Mouse (Mus musculus) colon, adult 2 months (tissue): ENCODE results near the gene Spata9. TPM values are rescaled to one million over a fixed set of nuclear protein-coding genes. Genes with fewer than 3 reads are reported as not detected.

Experiments used
- polyA plus RNA-seq: library from polyadenylated mRNA; depleted of rRNA; stranded (reverse); fragments of >200 nt; gene quantifications from 2 replicates; pipeline ENCODE4 v1.2.3, GENCODE M21; 2012; rRNA removed

The Spata9 gene
- not detected in 2 replicates for polyA plus RNA-seq

DNA sequence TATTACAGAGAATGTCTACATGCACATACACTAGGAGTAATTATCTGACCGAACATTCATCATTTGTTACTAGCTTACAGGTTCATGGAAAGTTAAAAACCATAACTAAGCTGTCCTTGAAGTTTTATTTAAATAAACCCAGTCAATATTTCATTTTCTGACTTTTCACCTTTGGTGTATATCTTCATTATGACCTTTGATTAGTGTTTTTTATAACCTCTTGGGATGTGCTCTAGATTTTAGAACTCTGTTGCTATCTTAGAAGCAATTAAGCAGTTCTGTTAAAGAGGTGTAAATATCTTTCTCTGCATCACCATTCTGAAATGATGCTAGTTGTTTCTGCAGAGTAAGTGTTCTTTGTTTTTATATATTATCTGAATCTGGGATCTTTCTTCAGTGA lies at the start of gene Spata9:
Spata9 (plus strand) TSS at position 301 of the 400 bp plus-strand sequence.

DNA sequence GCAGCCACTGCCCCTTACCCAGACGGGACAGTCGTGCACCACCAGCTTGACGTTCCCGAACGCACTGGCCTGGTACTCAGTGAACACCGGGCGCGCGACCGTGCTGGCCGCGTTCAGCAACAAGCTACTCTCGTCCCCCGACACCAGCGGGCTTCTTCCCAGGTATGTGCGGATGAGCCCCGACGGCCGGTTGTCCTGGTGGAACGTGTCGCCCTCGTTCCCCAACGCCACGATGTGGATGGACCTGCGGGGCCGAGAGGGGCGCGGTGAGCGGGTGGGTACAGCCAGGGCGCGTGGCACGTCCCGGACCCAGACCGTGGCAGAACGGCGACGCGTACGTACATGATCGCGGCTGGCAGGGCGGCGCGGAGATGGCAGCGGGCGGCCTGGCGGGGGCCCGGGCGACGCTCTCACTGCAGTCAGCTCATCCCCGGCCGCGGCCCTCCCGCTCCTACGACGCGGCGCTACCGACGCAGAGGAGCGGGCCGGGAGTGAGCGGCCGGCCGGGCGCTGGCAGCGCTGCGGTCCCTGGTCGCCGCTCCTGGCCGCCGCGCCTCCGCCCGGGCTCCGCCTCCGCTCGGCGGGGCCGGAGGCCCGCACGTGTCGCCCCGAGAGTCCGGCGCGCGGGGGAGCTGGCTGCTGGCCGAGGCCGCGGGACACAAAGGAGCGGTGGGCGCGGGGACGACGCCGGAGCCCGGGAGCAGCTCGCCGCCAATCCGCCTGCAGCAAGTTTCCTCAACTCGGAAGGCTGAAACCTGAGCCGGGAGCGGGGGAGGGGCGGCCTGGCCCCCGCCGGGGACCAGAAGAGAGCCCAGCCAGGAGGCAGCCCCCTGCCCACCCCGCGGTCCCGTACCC lies 23.5 kb upstream of the Spata9 start, which contains the start of gene Rhobtb3:
Rhobtb3 (minus strand) TSS at position 737 of the 855 bp plus-strand sequence.

DNA sequence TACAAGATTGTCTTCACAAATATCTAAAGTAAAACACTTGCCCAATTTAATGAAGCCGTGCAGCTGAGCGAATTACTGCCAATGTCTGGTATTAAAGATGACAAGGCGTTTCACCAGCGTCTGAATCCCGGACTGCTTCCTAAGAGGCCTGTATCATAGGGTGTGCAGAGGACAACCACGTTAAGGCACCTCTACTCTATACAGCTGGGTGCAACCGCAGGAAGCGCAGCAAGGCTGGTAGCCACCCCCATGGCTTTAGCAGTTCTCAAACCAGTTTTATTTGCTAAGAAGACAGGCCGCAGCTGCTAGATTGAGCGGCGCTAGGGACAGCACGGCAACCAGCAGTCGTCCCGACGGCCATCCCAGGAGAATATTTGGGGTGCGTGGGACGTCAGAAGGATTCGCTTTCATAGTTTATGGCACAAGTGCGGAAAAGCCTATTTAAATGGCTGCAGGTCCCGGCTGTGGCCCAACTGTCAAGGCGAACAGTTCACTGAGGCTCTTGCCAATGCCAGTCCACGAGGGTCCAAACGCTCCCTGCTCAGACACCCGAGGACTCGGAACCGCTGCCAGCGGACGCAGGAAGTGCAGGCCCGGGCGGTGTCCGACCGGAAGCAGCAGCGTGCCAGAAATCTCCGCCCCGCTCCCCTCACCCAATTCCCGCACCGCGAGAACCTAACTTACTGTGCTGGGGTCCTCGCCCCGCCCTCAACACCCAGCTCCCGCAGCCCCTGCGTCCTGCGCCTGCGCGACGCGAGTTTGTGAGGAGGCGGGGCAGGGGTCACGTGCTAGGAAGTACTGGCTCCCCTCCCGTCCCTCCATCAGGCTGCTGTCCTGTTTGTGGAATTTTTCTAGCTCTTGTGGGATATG lies 51.3 kb downstream of the Spata9 start, which contains the start of gene Rfesd:
Rfesd (minus strand) TSS at position 746 of the 870 bp plus-strand sequence.

Other genes starting within 250 kb of the Spata9 start
- gene Glrx, start 127.3 kb upstream of the Spata9 start, polyA plus RNA-seq = 63.3 and 65.3 TPM in 2 replicates
- 6.0 and 6.2 TPM in 2 replicates for gene Rhobtb3, start 23.2 kb upstream of the Spata9 start, polyA plus RNA-seq
- gene Rfesd, start 51.6 kb downstream of the Spata9 start, polyA plus RNA-seq = 3.5 and 3.8 TPM in 2 replicates
- not detected in 2 replicates for gene Gpr150, start 89.8 kb downstream of the Spata9 start, polyA plus RNA-seq
- gene Arsk, start 131.5 kb downstream of the Spata9 start, polyA plus RNA-seq = 2.6 and 2.9 TPM in 2 replicates
- gene Ttc37, start 131.6 kb downstream of the Spata9 start, polyA plus RNA-seq = 5.1 and 5.3 TPM in 2 replicates